Mouse (Mus musculus) stomach, postnatal 0 days (tissue): ENCODE measurements around the gene Gng2.

Experiments used
- CTCF ChIP-seq: IDR thresholded peaks from 2 replicates; pipeline ENCODE4 v1.5.1; 2016; ENCODE audit warnings: antibody characterized with exemption, low read depth, mild to moderate bottlenecking, moderate library complexity
- EP300 ChIP-seq: optimal IDR thresholded peaks from 2 replicates; pipeline ENCODE3; 2016; ENCODE audit warnings: antibody characterized with exemption

DNA sequence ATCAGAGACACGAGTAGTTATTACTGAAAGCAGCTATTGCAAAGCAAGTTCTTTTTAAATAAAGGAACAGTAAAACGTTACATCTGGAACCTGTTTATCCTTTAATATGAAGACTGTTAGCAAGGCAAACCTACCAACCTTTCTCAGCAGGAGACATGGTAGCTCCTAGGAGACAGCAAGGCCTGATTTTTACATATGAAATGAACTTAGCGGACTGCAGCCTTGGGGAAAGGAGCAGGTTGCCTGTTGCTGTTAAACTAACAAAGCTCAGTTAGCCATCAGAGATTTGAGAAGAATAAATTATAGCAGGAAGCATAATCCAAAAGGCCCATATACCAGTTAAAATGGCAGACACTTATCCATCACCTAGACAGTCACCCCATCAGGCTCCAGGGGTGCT, 124.0 kb downstream of the Gng2 start:
- no peak for TF ChIP-seq EP300
- TF ChIP-seq CTCF, result no peak
